Mouse (Mus musculus): ENCODE measurements around the gene Cenpu. TPM values are rescaled to one million over a fixed set of nuclear protein-coding genes. Genes with fewer than 3 reads are reported as not detected.

Gene Cenpu
- polyA plus RNA-seq, 1 experiment, result 20.9 TPM

GRCm38 (mm10) chr8:46611557-46611956, 59.7 kb downstream of the Cenpu start:
- no peak for TF ChIP-seq GATA1 (IDR thresholded peaks at IDR 0.05; ENCODE audit: low read length)

GRCm38 (mm10) chr8:46612913-46613312, 61.1 kb downstream of the Cenpu start:
- no peak for TF ChIP-seq GATA1 (IDR thresholded peaks at IDR 0.05; ENCODE audit: low read length)

- TF ChIP-seq GATA1 (IDR thresholded peaks at IDR 0.05; ENCODE audit: low read length), result no peak
Measured at GRCm38 (mm10) chr8:46613377-46613776, 61.5 kb downstream of the Cenpu start.

GRCm38 (mm10) chr8:46615936-46616335, 64.1 kb downstream of the Cenpu start:
- no peak for TF ChIP-seq GATA1 (IDR thresholded peaks at IDR 0.05; ENCODE audit: low read length)

GRCm38 (mm10) chr8:46616879-46617689, 65.3 kb downstream of the Cenpu start, which contains the start of the genes Primpol and Casp3:
TSS of gene Primpol (minus strand) at chr8:46617212.
TSS of gene Casp3 (plus strand) at chr8:46617291.
- no peak for TF ChIP-seq GATA1 (IDR thresholded peaks at IDR 0.05; ENCODE audit: low read length)

GRCm38 (mm10) chr8:46617690-46618620, 66.1 kb downstream of the Cenpu start:
- TF ChIP-seq GATA1 (IDR thresholded peaks at IDR 0.05; ENCODE audit: low read length), result no peak

GRCm38 (mm10) chr8:46618639-46619320, 67.0 kb downstream of the Cenpu start:
- no peak for TF ChIP-seq GATA1 (IDR thresholded peaks at IDR 0.05; ENCODE audit: low read length)

GRCm38 (mm10) chr8:46622446-46623270, 70.8 kb downstream of the Cenpu start:
- no peak for TF ChIP-seq GATA1 (IDR thresholded peaks at IDR 0.05; ENCODE audit: low read length)

GRCm38 (mm10) chr8:46625166-46625565, 73.3 kb downstream of the Cenpu start:
- TF ChIP-seq GATA1 (IDR thresholded peaks at IDR 0.05; ENCODE audit: low read length), result no peak

- no peak for TF ChIP-seq GATA1 (IDR thresholded peaks at IDR 0.05; ENCODE audit: low read length)
Measured at GRCm38 (mm10) chr8:46626642-46627041, 74.8 kb downstream of the Cenpu start.

- TF ChIP-seq GATA1 (IDR thresholded peaks at IDR 0.05; ENCODE audit: low read length), result no peak
Measured at GRCm38 (mm10) chr8:46627881-46628280, 76.1 kb downstream of the Cenpu start.

GRCm38 (mm10) chr8:46628645-46629044, 76.8 kb downstream of the Cenpu start:
- no peak for TF ChIP-seq GATA1 (IDR thresholded peaks at IDR 0.05; ENCODE audit: low read length)

Other genes starting within 250 kb of the Cenpu start
- 15.4 and 21.1 TPM in 2 replicates for gene Acsl1, start 81.0 kb upstream of the Cenpu start, polyA plus RNA-seq (2012)
- 0.58 and 0.86 TPM in 2 replicates for gene Primpol, start 65.2 kb downstream of the Cenpu start, polyA plus RNA-seq (2012)
- 11.3 and 25.0 TPM in 2 replicates for gene Casp3, start 65.3 kb downstream of the Cenpu start, polyA plus RNA-seq (2012)
- gene Irf2, start 187.7 kb downstream of the Cenpu start, polyA plus RNA-seq (2012), result 4.2 and 11.3 TPM in 2 replicates